Mouse (Mus musculus): ENCODE measurements around the gene Ppa2. TPM values are rescaled to one million over a fixed set of nuclear protein-coding genes. Genes with fewer than 3 reads are reported as not detected.

Ppa2 gene
- polyA plus RNA-seq, 1 experiment = 99.5 TPM

DNA sequence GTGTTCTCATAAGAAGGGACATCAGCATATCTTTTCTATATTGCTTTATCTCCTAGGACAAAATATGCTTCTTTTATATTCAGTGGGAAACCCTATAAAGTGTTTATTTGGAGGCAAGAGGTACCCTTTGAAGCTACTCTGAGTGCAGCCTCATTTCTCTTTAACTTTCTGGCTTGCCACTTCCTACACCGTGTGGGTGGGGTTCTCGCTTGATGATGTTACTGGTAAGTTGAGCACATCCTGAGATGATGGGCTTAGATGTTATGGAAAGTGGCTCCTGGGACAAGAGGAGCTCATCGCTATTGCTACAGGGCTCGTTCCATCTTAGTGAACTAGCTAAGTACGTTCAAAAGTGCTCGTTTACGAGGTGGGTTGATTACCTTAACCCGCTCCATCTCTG lies 101.9 kb downstream of the Ppa2 start:
- no peak for TF ChIP-seq GATA1 (IDR thresholded peaks at IDR 0.05; ENCODE audit: low read length)

DNA sequence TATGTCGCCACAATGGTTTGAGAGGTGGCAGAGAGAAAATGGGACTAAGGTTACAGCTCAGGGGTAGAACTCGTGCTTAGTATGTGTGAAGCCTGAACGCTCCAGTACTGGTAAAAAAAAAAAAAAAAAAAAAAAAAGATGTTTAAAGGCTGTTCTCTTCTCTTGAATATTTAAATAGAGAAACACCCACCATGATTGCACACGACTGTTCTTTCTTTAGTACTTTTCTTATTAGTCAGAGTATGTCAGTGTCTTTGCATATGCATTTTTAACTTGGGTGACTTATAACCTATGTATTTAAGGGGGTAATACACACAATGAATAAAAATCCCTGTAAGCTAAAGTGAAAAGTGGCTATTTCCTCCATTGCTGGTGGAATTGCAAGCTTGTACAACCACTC lies 104.8 kb downstream of the Ppa2 start:
- no peak for TF ChIP-seq GATA1 (IDR thresholded peaks at IDR 0.05; ENCODE audit: low read length)

DNA sequence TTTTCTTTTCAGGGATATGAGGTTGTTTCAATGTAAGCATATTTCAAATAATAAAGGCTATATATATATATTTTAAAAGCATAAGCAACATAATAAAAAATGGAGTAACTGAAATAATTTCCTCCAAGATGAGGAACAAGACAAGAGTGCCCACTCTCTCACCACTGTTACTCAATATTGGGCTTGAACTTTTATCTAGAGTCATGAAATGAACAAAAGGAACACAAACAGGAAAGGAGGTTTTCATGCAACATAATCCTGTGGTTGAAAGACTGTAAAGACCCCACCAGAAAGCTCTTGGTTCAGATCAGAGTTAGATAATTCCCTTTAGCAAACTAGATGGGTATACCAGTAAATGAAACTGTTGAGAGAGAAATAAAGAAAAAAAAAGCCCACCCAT lies 113.2 kb downstream of the Ppa2 start:
- TF ChIP-seq GATA1 (IDR thresholded peaks at IDR 0.05; ENCODE audit: low read length) = no peak

Other genes starting within 250 kb of the Ppa2 start
- 1.2 and 1.3 TPM in 2 replicates for gene Ints12, start 218.3 kb upstream of the Ppa2 start, polyA plus RNA-seq (2012)
- gene Gstcd, start 218.1 kb upstream of the Ppa2 start, polyA plus RNA-seq (2012) = 10.4 and 15.1 TPM in 2 replicates
- not detected in 2 replicates for gene Arhgef38, start 75.2 kb upstream of the Ppa2 start, polyA plus RNA-seq (2012)
- 7.5 and 14.2 TPM in 2 replicates for gene Tet2, start 235.0 kb downstream of the Ppa2 start, polyA plus RNA-seq (2012)

Data from G1E-ER4 (cell line).